Mouse (Mus musculus) cerebellum, adult 11 months (tissue): ENCODE data around the gene Fbf1.
"Not testable (repeated sequence)": the region's sequence is repeated elsewhere in the genome, so short reads cannot be mapped to it uniquely, and the experiment has no call there.

Experiments used
- DNase-seq: peaks from one replicate; pipeline ENCODE4 v3.0.0; 2022

Gene Fbf1

GRCm38 (mm10) chr11:116106963-116107776 lies 60.8 kb downstream of the Fbf1 start:
- no peak for DNase-seq

GRCm38 (mm10) chr11:116106154-116106962 lies 61.6 kb downstream of the Fbf1 start:
- DNase-seq, result no peak

- no peak for DNase-seq
Measured at GRCm38 (mm10) chr11:116105065-116105464, 62.9 kb downstream of the Fbf1 start.

GRCm38 (mm10) chr11:116104006-116104646 lies 63.8 kb downstream of the Fbf1 start:
- no peak for DNase-seq

- DNase-seq, result no peak
Measured at GRCm38 (mm10) chr11:116103572-116103971, 64.4 kb downstream of the Fbf1 start.

- DNase-seq, result no peak
Measured at GRCm38 (mm10) chr11:116102472-116102871, 65.5 kb downstream of the Fbf1 start.

- DNase-seq, result no peak
Measured at GRCm38 (mm10) chr11:116101931-116102381, 66.0 kb downstream of the Fbf1 start.

GRCm38 (mm10) chr11:116100839-116101238 lies 67.1 kb downstream of the Fbf1 start:
- no peak for DNase-seq

- DNase-seq, result no peak
Measured at GRCm38 (mm10) chr11:116100385-116100784, 67.6 kb downstream of the Fbf1 start.

- no peak for DNase-seq
Measured at GRCm38 (mm10) chr11:116099462-116099861, 68.5 kb downstream of the Fbf1 start.

GRCm38 (mm10) chr11:116098711-116099460 lies 69.1 kb downstream of the Fbf1 start:
- no peak for DNase-seq

GRCm38 (mm10) chr11:116096213-116097108 lies 71.5 kb downstream of the Fbf1 start:
- DNase-seq, result no peak

- no peak for DNase-seq
Measured at GRCm38 (mm10) chr11:116095573-116095972, 72.4 kb downstream of the Fbf1 start.

GRCm38 (mm10) chr11:116093771-116094565 lies 74.0 kb downstream of the Fbf1 start:
- no peak for DNase-seq

GRCm38 (mm10) chr11:116092959-116093358 lies 75.0 kb downstream of the Fbf1 start:
- DNase-seq, result not testable (repeated sequence)
